Mouse (Mus musculus): ENCODE results near the gene Adar.
"Not testable (repeated sequence)": the region's sequence is repeated elsewhere in the genome, so short reads cannot be mapped to it uniquely, and the experiment has no call there.

Adar gene

DNA sequence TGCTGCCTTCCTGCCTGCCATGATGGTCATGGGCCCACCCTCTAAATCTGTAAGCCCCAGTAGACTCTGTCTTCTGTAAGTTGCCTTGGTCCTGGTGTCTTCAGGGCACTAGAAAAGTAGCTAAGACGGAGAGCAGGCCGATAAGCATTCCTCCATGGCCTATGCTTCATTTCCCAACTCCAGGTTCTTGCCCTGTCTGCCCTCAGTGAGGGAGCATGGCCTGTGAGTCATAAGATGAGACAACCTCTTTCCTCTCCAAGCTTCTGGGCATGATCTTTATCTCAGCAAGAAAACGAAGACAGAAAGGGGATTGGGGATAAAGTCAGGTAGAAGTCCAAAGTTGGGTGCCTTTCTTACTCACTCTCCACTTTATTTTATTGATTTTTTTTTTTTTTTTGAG lies 83.7 kb downstream of the Adar start:
- DNase-seq, result no peak

DNA sequence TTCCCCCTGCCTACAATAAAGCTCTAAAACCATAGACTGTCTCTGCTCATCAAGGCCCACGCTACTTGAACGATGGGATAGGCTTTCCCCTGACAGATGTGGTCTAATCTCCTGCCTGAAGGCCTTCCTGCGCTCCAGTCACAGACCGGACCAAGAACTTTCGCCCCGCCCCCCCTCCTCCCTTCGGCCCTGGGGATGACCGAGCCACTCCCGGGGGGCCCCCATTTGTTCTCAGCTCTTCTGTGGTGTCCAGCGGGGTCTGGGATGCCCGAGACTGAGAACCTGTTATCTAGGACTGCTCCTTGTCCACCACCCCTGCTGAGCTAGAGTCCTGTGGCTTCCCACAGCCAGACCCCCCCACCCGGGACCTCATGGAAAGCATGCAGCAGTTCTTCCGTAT lies 84.7 kb downstream of the Adar start:
- no peak for DNase-seq

DNA sequence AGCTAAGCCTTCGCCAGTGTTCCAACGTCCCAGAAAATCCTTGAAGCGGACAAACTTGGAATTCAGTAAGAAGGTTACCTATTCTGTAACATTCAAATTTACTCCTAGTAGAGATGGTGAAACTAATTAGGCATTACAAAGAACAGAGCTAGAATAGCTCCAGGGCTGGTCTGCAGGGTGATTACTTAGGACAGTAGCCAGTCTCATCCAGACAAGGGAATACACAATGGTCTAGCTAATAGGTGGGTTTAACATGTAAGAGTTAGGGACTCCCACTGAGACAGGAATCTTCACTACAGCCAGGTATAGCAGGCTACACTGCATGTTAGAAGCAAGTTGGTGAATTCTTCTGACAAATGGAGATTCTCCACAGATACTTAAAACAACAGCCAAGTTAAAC lies 85.3 kb downstream of the Adar start:
- DNase-seq, result not testable (repeated sequence)

DNA sequence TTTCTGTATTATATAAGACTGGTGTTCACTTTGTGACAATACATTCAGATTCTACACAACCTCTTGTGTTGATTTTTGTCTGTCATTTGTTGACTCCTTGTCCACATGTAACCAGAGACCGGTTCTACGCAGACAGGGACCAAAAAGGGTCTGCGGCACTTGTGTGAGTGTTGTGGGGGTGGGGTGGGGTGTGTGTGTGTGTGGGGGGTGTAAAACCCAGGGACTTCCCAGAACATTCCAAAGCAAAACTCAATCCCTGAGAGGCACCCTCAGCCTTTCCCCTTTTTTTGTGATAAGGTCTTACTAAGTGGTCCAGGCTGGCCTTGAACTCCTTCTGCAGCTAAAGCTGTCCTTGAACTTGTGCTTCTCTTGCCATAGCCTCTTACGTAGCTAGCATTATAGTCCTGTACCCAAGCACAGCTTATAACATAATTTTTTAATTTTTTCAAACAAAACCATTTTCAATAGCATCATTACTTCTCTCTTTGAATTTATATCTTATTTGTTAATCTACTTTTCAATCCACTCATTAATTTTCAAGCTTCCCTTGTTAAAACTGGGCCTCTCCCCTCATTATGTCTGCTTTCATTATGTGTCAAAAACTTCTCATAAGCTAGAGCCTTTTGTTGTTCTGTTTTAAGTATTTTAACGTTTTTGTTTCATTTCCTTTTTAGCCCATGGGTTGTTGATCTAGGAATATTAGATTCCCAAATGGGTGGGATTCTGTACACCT lies 86.1 kb downstream of the Adar start:
- no peak for DNase-seq

DNA sequence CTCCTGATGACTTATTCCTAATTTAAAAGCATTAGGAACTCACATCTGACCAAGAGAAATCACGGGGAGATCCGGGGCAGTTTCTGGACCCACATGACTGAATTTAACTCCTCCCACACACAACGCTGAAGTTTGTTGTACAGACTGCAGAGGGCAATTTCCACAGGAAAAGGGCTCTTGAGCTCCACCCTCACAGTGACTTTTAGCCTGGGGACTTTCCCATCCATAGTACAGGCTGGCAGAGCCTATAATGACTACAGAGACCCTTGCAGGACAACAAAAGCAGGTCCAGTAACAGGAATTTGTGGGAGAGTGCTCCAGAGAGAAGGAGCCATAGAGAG lies 86.7 kb downstream of the Adar start:
- no peak for DNase-seq

DNA sequence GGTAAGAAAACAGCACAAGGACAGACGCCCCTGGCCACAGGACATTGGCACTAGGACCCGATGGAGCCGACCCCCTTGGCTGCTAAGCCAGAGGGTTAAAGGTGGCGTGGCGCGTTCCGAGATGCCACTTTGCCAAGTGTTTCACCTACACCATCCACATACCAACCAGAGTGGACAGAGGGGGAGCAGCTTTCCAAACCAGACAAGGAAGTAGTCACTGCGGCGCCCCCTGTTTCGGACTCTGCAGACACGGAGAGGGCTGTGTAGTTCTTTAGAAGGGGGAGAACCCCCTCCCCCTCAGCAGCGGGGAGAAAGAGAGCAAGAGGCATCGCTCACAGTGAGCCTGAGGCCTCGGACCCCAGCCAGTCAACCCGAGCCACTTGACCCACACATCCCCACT lies 88.1 kb downstream of the Adar start:
- DNase-seq, result no peak
